Mouse (Mus musculus) C2C12 (cell line): Measurements from ENCODE around the gene Gm10840. TPM values are rescaled to one million over a fixed set of nuclear protein-coding genes. Genes with fewer than 3 reads are reported as not detected.

Source experiments
- H3K27me3 ChIP-seq: one replicate; pipeline ENCODE4 v1.6.1; 2011; ENCODE audit not compliant: control insufficient read depth, insufficient read depth, insufficient read length
- H3K36me3 ChIP-seq: one replicate; pipeline ENCODE4 v1.6.1; 2011; ENCODE audit not compliant: control insufficient read depth, insufficient read depth
- H3K4me3 ChIP-seq: one replicate; pipeline ENCODE4 v1.5.1; 2011; ENCODE audit warnings: mild to moderate bottlenecking, control low read depth; ENCODE audit not compliant: poor library complexity, insufficient read depth, severe bottlenecking
- H3K79me2 ChIP-seq: one replicate; pipeline ENCODE4 v1.6.1; 2011; ENCODE audit not compliant: control insufficient read depth, insufficient read depth
- H3K79me3 ChIP-seq: one replicate; pipeline ENCODE4 v1.6.1; 2011; ENCODE audit warnings: low read depth, control low read depth
- H3ac ChIP-seq: one replicate; pipeline ENCODE3; 2011; ENCODE audit warnings: low read depth; ENCODE audit not compliant: control insufficient read depth, insufficient read length
- CEBPB ChIP-seq: IDR thresholded peaks from one replicate; pipeline ENCODE4 v1.6.1; 2011; ENCODE audit warnings: low read depth, mild to moderate bottlenecking, control low read depth, moderate library complexity
- CTCF ChIP-seq: IDR thresholded peaks from one replicate; pipeline ENCODE4 v1.5.1; 2011; ENCODE audit not compliant: control insufficient read depth, insufficient read depth, insufficient read length
- FOSL1 ChIP-seq: IDR thresholded peaks from one replicate; pipeline ENCODE4 v1.8.0; 2011; ENCODE audit warnings: mild to moderate bottlenecking, low read length; ENCODE audit not compliant: poor library complexity, insufficient read depth, severe bottlenecking
- MAX ChIP-seq: IDR thresholded peaks from one replicate; pipeline ENCODE4 v1.6.1; 2011; ENCODE audit warnings: mild to moderate bottlenecking, control low read depth
- MYOD1 ChIP-seq: IDR thresholded peaks from one replicate; pipeline ENCODE4 v1.6.1; 2011; ENCODE audit warnings: low read depth; ENCODE audit not compliant: control insufficient read depth, insufficient read length
- MYOG ChIP-seq: IDR thresholded peaks from one replicate; pipeline ENCODE4 v1.6.1; 2011; ENCODE audit not compliant: control insufficient read depth, insufficient read length; ENCODE audit errors: extremely low read depth
- USF1 ChIP-seq: IDR thresholded peaks from one replicate; pipeline ENCODE4 v1.6.1; 2011; ENCODE audit warnings: low read depth, mild to moderate bottlenecking, control low read depth, moderate library complexity
- polyA plus RNA-seq: library from polyadenylated mRNA; unstranded; fragments of >200 nt; fragmentation: generic; extraction: Trizol; gene quantifications from one replicate; pipeline ENCODE4 v1.2.1, GENCODE M21; 2012; ENCODE audit warnings: missing spikeins

Gm10840 gene
- polyA plus RNA-seq, 1 experiment, result not detected

GRCm38 (mm10) chr11:106191716-106192115, 31.1 kb downstream of the Gm10840 start:
- Histone ChIP-seq H3K79me2 (peaks cover 19% of the 10 kb centered on the region), H3K4me3 (no peak overlapping the region), H3K27me3 (no peaks in the 10 kb centered on the region), H3K79me3 (no peaks in the 10 kb centered on the region), H3K36me3 (peaks cover 5% of the 10 kb centered on the region), H3ac (no peak overlapping the region)
- TF ChIP-seq CTCF (no peak), MYOG (no peak), MYOD1 (no peak), CEBPB (no peak), USF1 (no peak), MAX (no peak), FOSL1 (no peak)

DNA sequence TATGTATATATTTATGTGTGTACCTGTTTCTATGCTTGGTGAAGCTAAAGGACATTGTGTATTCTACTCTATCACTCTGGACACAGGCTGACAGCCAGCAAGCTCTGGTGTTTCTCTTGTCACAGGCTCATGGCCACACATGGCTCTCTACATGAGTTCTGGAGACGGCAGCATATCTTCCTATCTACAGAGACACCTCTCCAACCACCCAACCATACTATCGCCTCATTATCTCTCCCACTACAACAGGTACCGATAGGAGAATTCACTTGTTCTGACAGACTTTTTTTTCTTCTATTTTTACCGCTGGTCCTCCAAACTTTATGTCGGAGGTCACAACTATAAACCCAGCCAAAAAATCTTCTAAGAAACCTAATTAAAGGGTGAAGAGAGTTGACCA, 31.6 kb downstream of the Gm10840 start:
- Histone ChIP-seq H3K27me3 (no peaks in the 10 kb centered on the region), H3K36me3 (peaks cover 10% of the 10 kb centered on the region), H3ac (no peak overlapping the region), H3K4me3 (peak overlapping the region; percentile 77), H3K79me3 (no peaks in the 10 kb centered on the region), H3K79me2 (peaks cover 19% of the 10 kb centered on the region)
- TF ChIP-seq MYOD1, result no peak
- TF ChIP-seq MYOG, result no peak
- TF ChIP-seq USF1, result no peak
- TF ChIP-seq CEBPB, result no peak
- TF ChIP-seq CTCF, result no peak
- no peak for TF ChIP-seq FOSL1
- no peak for TF ChIP-seq MAX

- H3ac ChIP-seq, result peak overlapping the region; percentile 82
- peaks cover 16% of the 10 kb centered on the region for H3K36me3 ChIP-seq
These were observed 32.2 kb downstream of the Gm10840 start for GRCm38 (mm10) chr11:106192657-106193370.

DNA sequence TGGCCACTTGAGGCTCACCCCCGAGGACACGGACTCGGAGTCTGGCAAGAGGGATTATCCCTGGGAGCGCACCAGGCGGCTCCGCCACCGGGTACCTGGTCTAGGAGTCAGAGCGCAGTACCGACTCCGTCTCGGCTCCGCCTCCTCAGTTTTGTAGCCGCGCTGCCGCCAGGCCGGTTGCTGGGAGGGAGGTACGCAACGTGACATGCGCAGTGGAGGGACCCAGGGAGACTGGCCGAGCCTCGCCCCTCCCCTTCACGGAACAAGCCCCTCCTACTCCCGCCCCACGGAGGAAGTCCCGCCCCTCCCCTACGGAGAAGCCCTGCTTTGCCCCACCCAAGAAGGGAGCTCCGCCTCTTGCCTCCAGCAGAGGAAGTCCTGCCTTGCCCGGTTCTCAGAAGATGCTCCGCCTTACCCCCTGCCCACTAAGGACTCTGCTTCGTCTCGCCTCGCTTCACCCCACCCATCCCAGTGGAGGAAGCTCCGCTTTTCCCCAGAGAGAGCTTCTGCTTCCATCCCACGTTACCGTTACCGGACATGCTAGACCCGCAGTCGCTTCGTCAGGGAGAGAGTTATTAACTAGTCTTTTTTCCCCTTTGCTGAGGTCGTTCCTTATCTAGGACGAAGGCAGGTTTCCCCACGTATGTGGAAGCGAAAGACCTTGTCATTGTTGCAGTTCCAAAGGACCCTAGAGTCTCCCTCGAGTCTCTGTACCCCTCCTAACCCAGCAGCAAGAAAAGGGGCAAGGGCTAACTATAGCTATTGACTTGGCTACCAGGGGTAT, 32.9 kb downstream of the Gm10840 start:
- Histone ChIP-seq H3K79me2 (peaks cover 19% of the 10 kb centered on the region), H3K79me3 (no peaks in the 10 kb centered on the region), H3K4me3 (peak overlapping the region; percentile 77), H3ac (peak overlapping the region; percentile 82), H3K27me3 (no peaks in the 10 kb centered on the region), H3K36me3 (peaks cover 23% of the 10 kb centered on the region)
- no peak for TF ChIP-seq CTCF
- peak; percentile 37 for TF ChIP-seq MAX
- no peak for TF ChIP-seq MYOG
- no peak for TF ChIP-seq CEBPB

More at GRCm38 (mm10) chr11:106192657-106193370, 32.2 kb downstream of the Gm10840 start:
- Histone ChIP-seq H3K27me3 (no peaks in the 10 kb centered on the region), H3K79me3 (no peaks in the 10 kb centered on the region), H3K4me3 (peak overlapping the region; percentile 77), H3K79me2 (peaks cover 19% of the 10 kb centered on the region)
- TF ChIP-seq FOSL1 (no peak), MYOG (no peak), MAX (no peak), USF1 (no peak), CEBPB (no peak), MYOD1 (no peak), CTCF (no peak)

DNA sequence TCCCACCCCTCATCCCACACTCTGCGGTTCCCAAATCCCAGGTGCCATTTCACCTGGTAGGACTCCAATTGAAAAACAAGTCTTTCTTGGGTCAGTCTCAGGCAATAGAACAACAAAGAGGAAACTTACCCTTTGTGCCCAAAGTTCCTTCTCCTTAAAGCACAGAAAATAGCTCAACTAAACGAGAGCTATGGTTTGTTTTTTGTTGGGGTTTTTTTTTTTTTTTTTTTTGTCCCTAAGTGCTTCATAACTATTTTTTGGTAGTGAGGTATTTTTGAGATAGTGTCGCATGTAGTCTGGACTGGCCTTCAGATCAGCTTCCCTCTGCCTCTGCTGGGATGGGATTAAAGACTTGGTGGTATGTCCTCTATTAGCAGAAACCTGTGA, 33.5 kb downstream of the Gm10840 start:
- Histone ChIP-seq H3ac (peak overlapping the region; percentile 53), H3K4me3 (peak overlapping the region; percentile 21), H3K79me3 (no peaks in the 10 kb centered on the region), H3K36me3 (peaks cover 29% of the 10 kb centered on the region), H3K27me3 (no peaks in the 10 kb centered on the region), H3K79me2 (peaks cover 19% of the 10 kb centered on the region)
- TF ChIP-seq FOSL1 (no peak), CEBPB (no peak), MYOG (no peak), MAX (no peak), MYOD1 (no peak)
